Mouse (Mus musculus) left cerebral cortex, adult 2 months (tissue): ENCODE measurements around the gene Gsk3a. TPM values are rescaled to one million over a fixed set of nuclear protein-coding genes. Genes with fewer than 3 reads are reported as not detected.

ENCODE experiments used
- DNase-seq, 2 experiments: peaks; one replicate each; pipeline ENCODE4 v3.0.0; 2021 to 2022; ENCODE audit warnings: low spot score in 2 of 2, mixed read lengths in 1 of 2; ENCODE audit errors: extremely low spot score in 1 of 2
- H3K27ac ChIP-seq: fragments of 200-600 bp; 2 replicates; pipeline ENCODE4 v1.8.1; 2022
- H3K4me3 ChIP-seq: fragments of 200-600 bp; 2 replicates; pipeline ENCODE4 v1.8.1; 2022
- CTCF ChIP-seq: fragments of 200-600 bp; IDR thresholded peaks from 2 replicates; pipeline ENCODE4 v1.8.1; 2022; ENCODE audit warnings: antibody characterized with exemption, mild to moderate bottlenecking, moderate library complexity
- intact Hi-C: fragments of 180-260 bp; cut with DNase I; formaldehyde crosslinking; loops from one replicate; pipeline ENCODE4 v1.15.1; 2025
- long read RNA-seq, 2 experiments: library from polyadenylated mRNA; stranded (forward); transcript quantifications; one replicate each; pipeline ENCODE4 v2.0.0; 2021; ENCODE audit warnings: borderline mapping rate in 2 of 2
- total RNA-seq, 2 experiments: library from RNA; stranded (reverse); gene quantifications; 2 replicates each; pipeline ENCODE4 v1.2.3; 2021

Gene Gsk3a
- 100 to 1,000 TPM; 215 to 220 TPM for total RNA-seq
- long read RNA-seq, experiment 1, transcript Gsk3a-201 (11 exons, 2,260 nt) = major isoform, 201 of 238 reads
- long read RNA-seq, experiment 1, partial matches to known transcripts = 10 of 238 reads
- long read RNA-seq, experiment 1, other reads (novel, unspliced or antisense) = 27 of 238 reads
- long read RNA-seq, experiment 2, transcript Gsk3a-201 (11 exons, 2,260 nt) = major isoform, 154 of 189 reads
- long read RNA-seq, experiment 2, partial matches to known transcripts = 17 of 189 reads
- long read RNA-seq, experiment 2, other reads (novel, unspliced or antisense) = 18 of 189 reads

DNA sequence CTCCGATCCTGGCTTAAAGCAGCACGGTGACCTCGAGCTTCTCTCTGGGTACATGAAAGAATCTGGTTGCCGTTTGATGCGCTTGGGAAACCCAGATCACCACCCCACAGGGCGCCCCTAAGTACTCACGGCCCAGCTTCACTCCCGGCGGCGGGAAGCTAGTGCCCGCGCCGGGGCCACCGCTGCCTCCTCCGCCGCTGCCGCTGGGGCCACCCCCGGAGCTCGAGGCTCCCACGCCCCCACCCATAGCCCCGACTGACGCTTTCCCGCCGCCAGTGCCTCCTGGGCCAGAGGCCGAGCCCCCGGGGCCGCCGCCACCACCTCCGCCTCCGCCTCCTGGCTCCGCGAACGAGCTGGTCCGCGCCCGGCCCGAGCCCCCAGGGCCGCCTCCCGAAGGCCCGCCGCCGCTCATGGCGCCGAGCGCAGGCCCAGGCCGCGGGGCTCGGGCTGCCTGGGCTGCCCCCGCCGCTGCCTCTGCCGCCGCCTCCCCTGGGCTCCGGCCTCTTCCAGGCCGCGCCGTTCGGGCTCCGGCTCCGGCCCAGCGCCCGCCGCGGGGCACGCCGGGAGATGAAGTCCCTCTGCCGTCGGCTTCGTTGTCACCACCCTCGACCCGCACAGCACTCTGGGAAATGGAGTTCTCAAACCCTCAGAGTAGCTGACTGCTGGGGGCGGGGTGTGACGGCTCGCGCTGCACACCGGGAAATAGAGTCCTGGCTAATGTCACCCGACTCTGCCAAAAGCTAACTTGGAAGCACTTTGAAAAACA is at the start of gene Gsk3a:
TSS of gene Gsk3a (minus strand) at position 603 of the 766 bp plus-strand sequence.
- intact Hi-C loops = loop anchor here (5.0 kb wide), 1 partner anchor 265 kb away; the partner anchor contains the start of gene Rabac1
- no peak for TF ChIP-seq CTCF
- Histone ChIP-seq H3K4me3 (peak within 1 kb of the TSS; percentile 85), H3K27ac (peak within 1 kb of the TSS; percentile 99)
- DNase-seq = peak; percentile 98

DNA sequence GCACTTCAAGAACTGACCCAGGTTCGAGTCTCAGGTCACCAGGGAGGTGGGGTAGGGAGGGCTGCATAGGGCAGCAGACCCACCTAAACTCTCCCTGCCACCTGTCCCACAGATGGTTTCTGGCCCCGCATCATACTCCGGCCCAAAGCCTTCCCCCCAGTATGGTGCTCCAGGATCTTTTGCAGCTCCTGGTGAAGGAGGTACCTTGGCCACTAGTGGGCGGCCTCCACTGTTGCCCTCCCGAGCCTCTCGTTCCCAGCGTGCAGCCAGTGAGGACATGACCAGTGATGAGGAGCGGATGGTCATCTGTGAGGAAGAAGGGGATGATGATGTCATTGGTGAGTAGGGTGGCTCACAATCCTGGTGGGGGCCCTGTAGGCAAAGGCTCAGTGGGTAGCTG is 49.3 kb upstream of the Gsk3a start:
- TF ChIP-seq CTCF = no peak; the same call in none of the 2 replicates
- intact Hi-C loops = no loop called here
- H3K4me3 ChIP-seq = no peak overlapping the region
- no peak overlapping the region for H3K27ac ChIP-seq
- DNase-seq = no peak

DNA sequence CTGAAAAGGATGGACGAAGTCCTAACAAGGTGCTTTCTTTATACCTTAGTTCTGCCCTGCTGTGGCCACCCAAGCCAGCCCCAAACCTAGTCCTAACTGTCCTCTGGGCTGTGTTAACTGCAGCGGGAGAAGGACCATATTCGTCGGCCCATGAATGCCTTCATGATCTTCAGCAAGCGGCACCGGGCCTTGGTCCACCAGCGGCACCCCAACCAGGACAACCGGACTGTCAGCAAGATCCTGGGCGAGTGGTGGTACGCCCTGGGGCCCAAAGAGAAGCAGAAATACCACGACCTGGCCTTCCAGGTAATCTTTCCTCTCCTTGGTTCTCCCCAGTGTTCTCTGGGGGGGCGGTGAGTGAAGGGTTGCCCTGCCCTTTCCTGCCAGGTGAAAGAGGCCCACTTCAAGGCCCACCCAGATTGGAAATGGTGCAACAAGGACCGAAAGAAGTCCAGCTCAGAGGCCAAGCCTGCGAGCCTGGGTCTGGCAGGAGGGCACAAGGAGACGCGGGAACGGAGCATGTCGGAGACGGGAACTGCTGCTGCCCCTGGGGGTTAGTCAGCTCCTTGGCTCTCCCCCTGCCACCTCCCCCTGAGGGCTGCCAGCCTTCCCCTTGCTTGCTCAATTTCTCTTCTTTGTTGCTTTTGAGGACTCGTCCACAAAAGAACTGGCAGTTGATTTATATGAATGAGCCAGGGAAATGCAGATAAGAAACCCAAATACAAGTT is 48.0 kb upstream of the Gsk3a start:
- no peak for TF ChIP-seq CTCF
- Histone ChIP-seq H3K4me3 (no peak overlapping the region), H3K27ac (no peak overlapping the region)
- intact Hi-C loops = no loop called here
- no peak for DNase-seq

DNA sequence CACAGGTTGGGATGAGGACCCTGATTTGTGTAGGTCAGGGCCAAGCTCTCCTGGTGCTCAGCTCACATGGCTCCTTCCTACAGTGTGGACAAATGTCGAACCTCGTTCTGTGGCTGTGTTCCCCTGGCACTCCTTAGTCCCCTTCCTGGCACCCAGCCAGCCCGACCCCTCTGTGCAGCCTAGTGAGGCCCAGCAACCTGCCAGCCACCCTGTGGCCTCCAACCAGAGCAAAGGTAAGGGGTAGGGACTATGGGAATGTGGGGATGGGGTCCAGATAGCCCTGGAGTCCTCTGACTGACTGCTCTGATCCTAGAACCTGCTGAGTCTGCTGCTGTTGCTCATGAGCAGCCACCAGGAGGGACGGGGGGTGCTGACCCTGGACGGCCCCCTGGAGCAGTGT is 47.1 kb upstream of the Gsk3a start:
- no peak overlapping the region for H3K27ac ChIP-seq

DNA sequence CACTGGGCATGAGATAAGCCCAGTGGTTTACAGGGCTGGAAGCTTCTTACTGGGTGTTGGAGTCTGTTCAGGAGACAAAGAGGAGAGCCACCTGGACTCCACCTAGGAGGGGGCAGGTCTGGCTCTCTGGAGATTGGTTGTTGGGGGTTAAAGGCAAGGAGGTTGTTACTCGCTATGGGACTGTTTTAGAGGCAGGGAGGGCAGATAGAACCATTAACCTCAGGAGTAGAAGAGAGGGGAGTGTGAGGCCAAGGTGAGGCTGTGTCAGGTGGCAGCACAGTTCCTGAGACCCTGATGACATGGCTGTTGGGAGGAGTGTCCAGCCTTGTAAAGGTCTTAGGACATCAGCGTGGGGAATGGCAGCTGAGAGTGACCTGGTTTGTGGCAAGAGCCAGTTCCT is 46.5 kb upstream of the Gsk3a start:
- H3K27ac ChIP-seq = no peak overlapping the region
- intact Hi-C loops = no loop called here

More for the DNA sequence above, 47.1 kb upstream of the Gsk3a start:
- H3K4me3 ChIP-seq = no peak overlapping the region
- intact Hi-C loops = no loop called here
- no peak for TF ChIP-seq CTCF
- no peak for DNase-seq

DNA sequence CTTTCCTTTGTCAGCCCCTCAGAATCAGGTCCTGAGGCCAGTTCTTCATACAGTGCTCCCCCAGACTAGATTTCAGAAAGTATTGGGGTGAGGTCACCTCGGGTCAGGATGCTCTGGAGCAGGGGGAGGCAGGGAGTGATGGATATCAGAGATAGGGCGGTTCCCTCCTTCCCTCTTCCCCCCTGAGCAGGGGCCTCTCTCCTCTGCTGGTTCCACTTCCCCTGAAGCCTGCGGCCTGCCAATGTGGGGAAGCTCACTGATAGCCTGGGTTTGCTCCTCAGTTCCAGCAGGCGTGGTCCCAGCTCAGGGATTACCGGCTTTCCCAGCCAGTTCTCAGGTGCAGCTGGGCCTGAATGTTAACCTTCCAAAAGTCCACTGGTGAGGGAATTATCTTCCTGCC is 46.0 kb upstream of the Gsk3a start:
- H3K4me3 ChIP-seq = no peak overlapping the region
- H3K27ac ChIP-seq = no peak overlapping the region
- no peak for TF ChIP-seq CTCF
- peak in 1 of 2 experiments; percentile 17 for DNase-seq
- intact Hi-C loops = no loop called here

More for the DNA sequence above, 46.5 kb upstream of the Gsk3a start:
- no peak for DNase-seq
- H3K4me3 ChIP-seq = no peak overlapping the region
- no peak for TF ChIP-seq CTCF

DNA sequence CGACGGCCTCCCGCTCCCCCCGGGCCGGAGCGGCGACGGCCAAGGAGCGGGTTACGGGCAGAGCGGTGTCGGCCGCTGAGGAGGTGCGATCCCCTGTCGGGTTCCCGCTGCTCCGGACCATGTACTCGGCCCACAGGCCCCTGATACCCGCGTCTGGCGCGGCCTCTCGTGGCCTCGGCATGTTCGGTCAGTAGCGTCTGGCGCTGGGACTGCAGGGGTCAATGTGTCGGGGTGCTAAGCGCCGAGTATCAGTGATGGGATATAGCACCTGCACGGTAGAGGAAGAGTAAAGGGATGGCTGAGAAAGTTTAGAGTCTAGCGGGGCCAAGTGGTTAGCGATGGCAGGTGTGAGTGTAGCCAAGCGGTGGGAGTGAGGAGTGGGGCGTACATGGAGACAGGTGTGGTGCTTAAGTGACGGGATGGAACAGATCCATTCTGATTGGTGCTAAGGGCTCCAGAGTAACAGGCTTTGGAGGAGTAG is 45.1 kb upstream of the Gsk3a start:
- peak; percentile 30 to 34 for DNase-seq
- intact Hi-C loops = loop anchor here (1.0 kb wide), 2 partner anchors 15 to 34 kb away; partner anchors contain the start of gene Pafah1b3

DNA sequence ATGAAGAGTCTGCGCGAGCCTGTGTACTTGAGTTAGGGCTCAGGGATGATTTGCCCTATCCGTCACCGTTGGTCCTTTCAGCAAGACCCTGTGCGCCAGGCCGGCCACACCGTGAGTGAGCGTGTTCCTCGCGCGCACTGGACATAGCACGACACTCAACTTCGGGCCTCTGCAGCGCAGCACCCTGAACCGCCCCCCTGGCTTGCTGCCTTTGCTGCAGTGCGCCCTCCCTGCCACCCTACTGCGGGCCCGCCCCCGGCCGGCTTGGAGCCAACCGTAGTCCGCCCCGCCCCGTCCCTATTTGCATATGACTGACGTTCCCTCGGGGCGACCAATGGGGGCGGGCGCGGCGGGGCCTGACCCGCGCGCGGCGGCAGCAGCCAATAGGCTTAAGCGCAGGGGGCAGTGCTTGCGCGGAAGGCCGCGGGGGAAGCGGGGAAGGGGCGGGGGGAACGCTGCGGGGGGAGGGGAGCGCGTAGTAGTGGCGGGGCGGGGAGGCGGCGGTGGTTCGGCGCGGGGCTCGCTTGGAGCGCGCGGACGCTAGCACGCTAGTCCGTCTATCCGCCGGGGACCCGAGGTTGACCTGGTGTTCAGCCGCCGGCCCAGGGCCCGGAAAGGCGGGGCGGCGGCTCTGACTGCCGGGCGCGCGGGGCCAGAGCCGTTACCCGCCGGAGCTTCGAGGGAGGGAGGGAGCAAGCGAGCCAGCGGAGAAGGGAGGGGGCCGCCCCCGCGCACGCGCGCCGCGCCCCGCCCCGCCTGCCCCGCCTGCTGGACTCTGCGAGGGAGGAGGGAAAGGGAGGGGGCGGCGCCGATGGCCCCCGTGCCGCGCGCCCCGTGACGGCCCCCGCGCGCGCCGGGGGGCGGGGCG is 44.3 kb upstream of the Gsk3a start:
- DNase-seq = peak; percentile 96 to 97
- intact Hi-C loops = loop anchor here (1.0 kb wide), 2 partner anchors 15 to 34 kb away; partner anchors contain the start of gene Pafah1b3
- TF ChIP-seq CTCF = no peak; the same call in 1 of the 2 replicates

More for the DNA sequence above, 45.1 kb upstream of the Gsk3a start:
- H3K4me3 ChIP-seq = peak overlapping the region; percentile 81
- H3K27ac ChIP-seq = peak overlapping the region; percentile 81
- TF ChIP-seq CTCF = no peak; the same call in 1 of the 2 replicates

DNA sequence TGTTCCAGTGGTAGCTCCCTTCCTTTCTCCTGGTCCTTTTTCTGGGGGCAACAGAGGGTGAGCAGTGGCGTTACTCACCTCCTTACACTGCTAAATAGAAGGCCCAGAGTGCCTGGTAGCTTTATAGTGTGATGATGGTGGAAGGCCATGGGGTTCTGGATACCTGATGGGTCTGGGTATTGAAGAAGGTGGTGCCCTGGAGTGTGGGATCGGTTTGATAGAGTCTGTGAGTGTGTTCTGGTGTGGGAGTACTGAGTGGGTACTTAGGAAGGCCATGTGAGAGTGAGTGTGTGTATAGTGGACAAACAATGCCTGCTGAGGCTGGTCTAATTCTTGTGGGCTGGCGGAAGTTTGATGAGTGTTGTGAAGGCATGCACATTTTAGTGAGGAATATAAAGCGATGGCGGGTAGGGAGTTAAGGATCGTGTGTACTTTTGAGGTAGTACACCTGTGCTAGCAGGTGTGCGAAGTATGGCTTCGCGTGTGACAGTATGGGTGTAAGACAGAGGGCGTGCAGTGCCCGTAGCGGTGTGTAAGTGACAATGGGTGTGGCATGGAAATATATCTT is 43.6 kb upstream of the Gsk3a start:
- Histone ChIP-seq H3K27ac (peak overlapping the region; percentile 98), H3K4me3 (peak overlapping the region; percentile 81)
- no peak for TF ChIP-seq CTCF
- no peak for DNase-seq
- intact Hi-C loops = no loop called here

More for the DNA sequence above, 44.3 kb upstream of the Gsk3a start:
- peak overlapping the region; percentile 98 for H3K27ac ChIP-seq
- peak overlapping the region; percentile 81 for H3K4me3 ChIP-seq
